ENCODE assay signal across 19 mouse cellular contexts in the genomic region with DNA sequence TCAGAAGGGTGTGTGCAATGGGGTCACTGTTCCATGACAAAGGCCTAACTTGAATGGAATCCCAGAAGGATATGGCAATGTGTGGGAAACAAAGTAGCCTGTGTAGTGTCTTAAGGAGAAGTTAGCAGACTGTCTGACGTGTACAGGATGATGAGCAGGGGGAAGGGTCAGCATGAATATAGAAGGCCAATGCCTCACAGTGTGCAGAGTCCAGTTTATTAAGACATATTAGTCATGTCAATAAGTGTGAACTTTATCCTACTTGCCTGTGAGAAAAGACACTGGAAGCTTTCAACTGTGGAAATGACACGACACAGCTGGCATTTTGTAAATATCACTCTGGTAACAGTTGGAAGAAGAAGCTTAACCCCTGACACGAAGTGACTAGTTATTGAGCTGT. TPM values are rescaled to one million over a fixed set of nuclear protein-coding genes. Genes with fewer than 3 reads are reported as not detected.
"Had no signal": no experiment of that assay in that cellular context is flagged by ENCODE, and none has a peak within 500 bp of the region (broad histone marks: within the 10 kb centered on the region; RNA-seq: fewer than 3 reads in every experiment).

No protein-coding gene starts in this region.

RNA-seq across cellular contexts. Expression of gene Mptx2, which starts 25.2 kb away (rescaled TPM):
- polyA plus RNA-seq: cerebellum, adult 2 months; cortical plate, adult 2 months; embryonic facial prominence, embryonic 10.5 days; embryonic facial prominence, embryonic 11.5 days; embryonic facial prominence, embryonic 12.5 days; embryonic facial prominence, embryonic 13.5 days; embryonic facial prominence, embryonic 14.5 days; embryonic facial prominence, embryonic 15.5 days; erythroblast, embryonic 14.5 days; forebrain, embryonic 10.5 days; forebrain, embryonic 11.5 days; forebrain, embryonic 12.5 days; forebrain, embryonic 13.5 days; forebrain, embryonic 14.5 days; forebrain, embryonic 15.5 days; forebrain, embryonic 16.5 days; forebrain, postnatal 0 days; frontal cortex, adult 2 months; gonadal fat pad, adult 2 months had no signal

RNA-seq across cellular contexts. Expression of gene Olfr418, which starts 37.0 kb away (rescaled TPM):
- polyA plus RNA-seq: cerebellum, adult 2 months; cortical plate, adult 2 months; embryonic facial prominence, embryonic 10.5 days; embryonic facial prominence, embryonic 11.5 days; embryonic facial prominence, embryonic 12.5 days; embryonic facial prominence, embryonic 13.5 days; embryonic facial prominence, embryonic 14.5 days; erythroblast, embryonic 14.5 days; forebrain, embryonic 10.5 days; forebrain, embryonic 11.5 days; forebrain, embryonic 12.5 days; forebrain, embryonic 13.5 days; forebrain, embryonic 14.5 days; forebrain, embryonic 15.5 days; forebrain, embryonic 16.5 days; forebrain, postnatal 0 days; frontal cortex, adult 2 months; gonadal fat pad, adult 2 months had no signal
